In genomic region chr3:19894258-19894629, GRCm38 (mm10) we compare ENCODE assay signal across 8 mouse cellular contexts.
DNase-seq lines count a peak whose midpoint lies in the region; ATAC-seq and TF ChIP-seq lines count a peak whose summit lies in the region.

No protein-coding gene starts in this region.

- H3K4me1 ChIP-seq in heart, embryonic 11.5 days (ENCODE audit: control insufficient read depth, insufficient read depth, low read length): peaks cover 3% of the 10 kb centered on the region; the same call in 1 of the 2 replicates
- H3K4me1 ChIP-seq in E14TG2a.4 (replicated peaks; ENCODE audit: low read depth, low read length): peaks cover 25% of the 10 kb centered on the region
- peaks cover 7% of the 10 kb centered on the region; the same call in 1 of the 2 replicates for H3K4me1 ChIP-seq in forebrain, postnatal 0 days (ENCODE audit: insufficient read depth)

- ATAC-seq in heart, embryonic 11.5 days (replicated peaks; ENCODE audit: insufficient number of reproducible peaks, low FRiP score, low TSS enrichment): peak; percentile 47
- ATAC-seq in forebrain, postnatal 0 days: peak; percentile 27; the same call in 1 of the 2 replicates

- H3K27me3 ChIP-seq in heart, embryonic 11.5 days (ENCODE audit: control insufficient read depth, insufficient read depth, low read length): no peaks in the 10 kb centered on the region
- no peaks in the 10 kb centered on the region for H3K27me3 ChIP-seq in E14TG2a.4 (ENCODE audit: insufficient read depth, low read length)
- H3K27me3 ChIP-seq in forebrain, postnatal 0 days (ENCODE audit: insufficient read depth, low read length): no peaks in the 10 kb centered on the region

- peak overlapping the region; percentile 69 for H3K9ac ChIP-seq in heart, embryonic 11.5 days (ENCODE audit: low read depth, low read length)
- 0 out of 2 replicates have a peak overlapping the region, but pooled peaks have one; percentile 84 for H3K9ac ChIP-seq in forebrain, postnatal 0 days

- 5% methylated on average over 10 of the region's 10 CpGs for WGBS in heart, embryonic 11.5 days (ENCODE audit: insufficient replicate concordance)
- 4% methylated on average over 10 of the region's 10 CpGs for WGBS in forebrain, postnatal 0 days
- 9% methylated on average over 10 of the region's 10 CpGs for WGBS in macrophage (ENCODE audit: missing documents)

- TF ChIP-seq CTCF in E14TG2a.4 (conservative IDR thresholded peaks at IDR 0.05; ENCODE audit: low read length): no peak
- TF ChIP-seq CTCF in forebrain, postnatal 0 days (IDR thresholded peaks at IDR 0.05; ENCODE audit: low read depth): no peak

- H3K9me3 ChIP-seq in heart, embryonic 11.5 days (replicated peaks; ENCODE audit: control insufficient read depth, low read length): no peaks in the 10 kb centered on the region
- H3K9me3 ChIP-seq in E14TG2a.4 (ENCODE audit: low read length): no peaks in the 10 kb centered on the region
- H3K9me3 ChIP-seq in forebrain, postnatal 0 days (ENCODE audit: low read length): no peaks in the 10 kb centered on the region

- H3K27ac ChIP-seq in heart, embryonic 11.5 days (ENCODE audit: low read depth, low read length): no peak overlapping the region
- no peak overlapping the region for H3K27ac ChIP-seq in forebrain, postnatal 0 days (ENCODE audit: low read depth, low read length)
- H3K27ac ChIP-seq in macrophage: no peak overlapping the region

- peak overlapping the region; percentile 86 for H3K4me3 ChIP-seq in heart, embryonic 11.5 days (ENCODE audit: low read depth, low read length)
- H3K4me3 ChIP-seq in E14TG2a.4 (replicated peaks; ENCODE audit: low read length) (peak overlapping the region; percentile 91), macrophage (ENCODE audit: inconsistent target) (peak overlapping the region; percentile 77)
- H3K4me3 ChIP-seq in forebrain, postnatal 0 days (ENCODE audit: low read depth, low read length): peak overlapping the region; percentile 85

- H3K79me2 ChIP-seq in macrophage (ENCODE audit: inconsistent target): peaks cover 22% of the 10 kb centered on the region

- DNase-seq in heart, adult 9 months (ENCODE audit: low spot score in 2 of 2): no peak
- no peak for DNase-seq in forebrain, postnatal 0 days
- DNase-seq in cerebellum, postnatal 25 days: no peak
- DNase-seq in ovary, postnatal 14 days (ENCODE audit: low spot score): no peak
- DNase-seq in thymus, postnatal 0 days (ENCODE audit: low spot score): no peak

- H3K36me3 ChIP-seq in heart, embryonic 11.5 days (ENCODE audit: control insufficient read depth, insufficient read depth, low read length): 0 out of 2 replicates have a peak, but pooled peaks cover 4% of the 10 kb centered on the region
- H3K36me3 ChIP-seq in E14TG2a.4 (ENCODE audit: insufficient read depth, low read length): no peaks in the 10 kb centered on the region
- no peaks in the 10 kb centered on the region; the same call in 1 of the 2 replicates for H3K36me3 ChIP-seq in forebrain, postnatal 0 days (ENCODE audit: insufficient read depth)
- no peaks in the 10 kb centered on the region for H3K36me3 ChIP-seq in macrophage (ENCODE audit: inconsistent target)

- H3K4me2 ChIP-seq in heart, embryonic 11.5 days: peak overlapping the region; percentile 67
- peak overlapping the region; percentile 79 for H3K4me2 ChIP-seq in forebrain, postnatal 0 days (ENCODE audit: low read depth)
